Mouse (Mus musculus) embryonic fibroblast, embryonic 13.5 days (primary cell): Measurements from ENCODE around the gene Numb.

ENCODE experiments used
- CTCF ChIP-seq: IDR thresholded peaks from 2 replicates; pipeline ENCODE4 v1.5.1; 2011; ENCODE audit warnings: mild to moderate bottlenecking, control low read depth, low read length, moderate library complexity, borderline replicate concordance; ENCODE audit not compliant: insufficient read depth
- POLR2A ChIP-seq: IDR thresholded peaks from 2 replicates; pipeline ENCODE4 v1.6.1; 2011; ENCODE audit warnings: low read depth, mild to moderate bottlenecking, control low read depth, low read length, moderate library complexity

DNA sequence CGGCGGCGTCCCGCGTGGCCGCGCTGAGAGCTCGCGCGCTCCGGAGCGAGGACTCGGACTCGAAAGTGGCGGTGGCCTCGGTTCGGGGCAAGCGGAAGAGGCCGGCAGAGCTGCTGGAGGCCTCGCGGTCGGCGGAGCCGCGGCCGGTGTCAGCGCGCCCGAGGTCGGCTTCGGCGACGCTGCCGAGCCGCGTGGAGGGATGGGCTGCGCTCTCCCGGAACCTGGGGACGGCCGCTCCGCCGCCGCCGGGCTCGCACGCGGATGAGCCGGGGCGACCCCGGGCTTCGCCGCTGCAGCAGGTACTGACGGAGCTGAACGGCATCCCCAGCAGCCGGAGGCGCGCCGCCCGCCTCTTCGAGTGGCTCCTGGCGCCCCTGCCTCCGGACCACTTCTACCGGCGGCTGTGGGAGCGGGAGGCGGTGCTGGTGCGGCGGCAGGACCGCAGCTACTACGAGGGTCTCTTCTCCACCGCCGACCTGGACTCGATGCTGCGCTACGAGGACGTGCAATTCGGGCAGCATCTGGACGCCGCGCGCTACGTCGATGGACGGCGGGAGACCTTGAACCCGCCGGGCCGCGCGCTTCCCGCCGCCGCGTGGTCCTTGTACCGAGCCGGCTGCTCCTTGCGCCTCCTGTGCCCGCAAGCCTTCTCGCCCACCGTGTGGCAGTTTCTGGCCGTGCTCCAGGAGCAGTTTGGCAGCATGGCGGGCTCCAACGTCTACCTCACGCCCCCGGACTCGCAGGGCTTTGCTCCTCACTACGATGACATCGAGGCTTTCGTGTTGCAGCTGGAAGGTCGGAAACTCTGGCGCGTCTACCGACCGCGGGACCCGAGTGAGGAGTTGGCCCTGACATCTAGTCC is 29.3 kb upstream of the Numb start:
- TF ChIP-seq CTCF (no peak), POLR2A (no peak)
